Mouse (Mus musculus) gastrocnemius, postnatal 25 days (tissue): ENCODE measurements around the gene Olfr1420. TPM values are rescaled to one million over a fixed set of nuclear protein-coding genes. Genes with fewer than 3 reads are reported as not detected.

Experiments
- microRNA-seq, 2 experiments: library from miRNA; unstranded; fragments of <30 nt; microRNA quantifications; one replicate each; pipeline ENCODE4 v1.2.0; 2021; ENCODE audit warnings: borderline replicate concordance in 2 of 2
- total RNA-seq, 2 experiments: library from RNA; stranded (reverse); gene quantifications; 1 replicate in 1 of 2; 2 replicates in 1 of 2; pipeline ENCODE4 v1.2.3; 2021

The Olfr1420 gene
- total RNA-seq, 2 experiments from 2014 or later: not detected

Small RNA genes lying within 50 kb of the gene (microRNA-seq; reads per million reads assigned to microRNA genes)
- gene Mir6994: 1.1 to 1.5 reads per million in 2 experiments

Other genes with a start within 250 kb of the Olfr1420 start
- not detected for gene Ms4a3, start 245.7 kb upstream of the Olfr1420 start, total RNA-seq
- gene Oosp2, start 226.0 kb upstream of the Olfr1420 start, total RNA-seq: not detected
- not detected for gene Oosp1, start 195.4 kb upstream of the Olfr1420 start, total RNA-seq
- not detected for gene Oosp3, start 189.5 kb upstream of the Olfr1420 start, total RNA-seq
- gene Gif, start 139.0 kb upstream of the Olfr1420 start, total RNA-seq: not detected
- 10 to 100 TPM; 53.1 to 57.1 TPM for gene Mrpl16, start 116.2 kb upstream of the Olfr1420 start, total RNA-seq
- gene Stx3, start 67.2 kb upstream of the Olfr1420 start, total RNA-seq: 1 to 10 TPM; 1.0 to 1.6 TPM
- not detected for gene Olfr1417, start 47.3 kb upstream of the Olfr1420 start, total RNA-seq
- gene Olfr1418, start 25.5 kb upstream of the Olfr1420 start, total RNA-seq: not detected
- gene Olfr1419, start 11.5 kb upstream of the Olfr1420 start, total RNA-seq: not detected
- 10 to 100 TPM; 18.7 to 22.8 TPM for gene Patl1, start 25.8 kb downstream of the Olfr1420 start, total RNA-seq
- 10 to 100 TPM; 56.9 to 63.4 TPM for gene Osbp, start 79.4 kb downstream of the Olfr1420 start, total RNA-seq
- gene Olfr1423, start 154.8 kb downstream of the Olfr1420 start, total RNA-seq: not detected
- gene Olfr1424, start 176.1 kb downstream of the Olfr1420 start, total RNA-seq: not detected
- not detected for gene Olfr1425, start 191.2 kb downstream of the Olfr1420 start, total RNA-seq
- not detected for gene Olfr1426, start 205.4 kb downstream of the Olfr1420 start, total RNA-seq
- gene Olfr1427, start 216.8 kb downstream of the Olfr1420 start, total RNA-seq: not detected
- gene Olfr1428, start 229.3 kb downstream of the Olfr1420 start, total RNA-seq: not detected
- not detected for gene Olfr76, start 236.6 kb downstream of the Olfr1420 start, total RNA-seq